Mouse (Mus musculus) lung, postnatal 0 days (tissue): ENCODE measurements around the gene Samd4b. TPM values are rescaled to one million over a fixed set of nuclear protein-coding genes. Genes with fewer than 3 reads are reported as not detected.
A peak's percentile ranks its signal among the peaks of the same experiment; 100 is the strongest.
"Not testable (repeated sequence)": the region's sequence is repeated elsewhere in the genome, so short reads cannot be mapped to it uniquely, and the experiment has no call there.

Source experiments
- ATAC-seq: fragments of 200-750 bp; cut with Nextera tagmentation; 2 replicates; pipeline ENCODE4 v1.8.0; 2017; ENCODE audit warnings: moderate library complexity
- DNase-seq: peaks from one replicate; pipeline ENCODE4 v3.0.0-alpha.2; 2016; ENCODE audit warnings: low spot score
- H3K27ac ChIP-seq: fragments of 300-500 bp; sonication (generic); 2 replicates; pipeline ENCODE4 v1.5.1; 2014; ENCODE audit warnings: antibody characterized with exemption, mild to moderate bottlenecking, low read length, mixed read lengths
- H3K27me3 ChIP-seq: fragments of 300-500 bp; sonication (generic); replicated peaks from 2 replicates; pipeline ENCODE4 v1.6.1; 2014; ENCODE audit warnings: low read length, mixed read lengths; ENCODE audit not compliant: insufficient read depth
- H3K36me3 ChIP-seq: fragments of 300-500 bp; sonication (generic); 2 replicates; pipeline ENCODE4 v1.6.1; 2014; ENCODE audit warnings: low read length, mixed read lengths; ENCODE audit not compliant: insufficient read depth
- H3K4me1 ChIP-seq: fragments of 300-500 bp; sonication (generic); 2 replicates; pipeline ENCODE4 v1.6.1; 2014; ENCODE audit warnings: antibody characterized with exemption, low read depth, low read length, mixed read lengths; ENCODE audit not compliant: insufficient read depth
- H3K4me2 ChIP-seq: fragments of 300-500 bp; sonication (generic); replicated peaks from 2 replicates; pipeline ENCODE4 v1.6.1; 2014; ENCODE audit warnings: low read depth, mild to moderate bottlenecking, low read length, moderate library complexity, mixed read lengths
- H3K4me3 ChIP-seq: fragments of 300-500 bp; sonication (generic); 2 replicates; pipeline ENCODE4 v1.5.1; 2014; ENCODE audit warnings: low read depth, low read length
- H3K9ac ChIP-seq: fragments of 300-500 bp; sonication (generic); replicated peaks from 2 replicates; pipeline ENCODE4 v1.6.1; 2014; ENCODE audit warnings: low read depth, mild to moderate bottlenecking
- H3K9me3 ChIP-seq: fragments of 300-500 bp; sonication (generic); 2 replicates; pipeline ENCODE4 v1.6.1; 2016; ENCODE audit warnings: low read length, mixed read lengths
- CTCF ChIP-seq: IDR thresholded peaks from 2 replicates; pipeline ENCODE4 v1.5.1; 2016; ENCODE audit warnings: antibody characterized with exemption, mild to moderate bottlenecking
- EP300 ChIP-seq: IDR thresholded peaks from 2 replicates; pipeline ENCODE4 v1.6.1; 2016; ENCODE audit warnings: antibody characterized with exemption, mild to moderate bottlenecking, control low read depth
- WGBS: fragments of 180-500 bp; shearing (Covaris S2); extraction: QIAGEN DNeasy Blood & Tissue Kit; methylation state at CpG from one replicate; pipeline ENCODE4 v1.1.7; 2014; 5-methylcytosine and 5-hydroxymethylcytosine counted together
- polyA plus RNA-seq: library from polyadenylated mRNA; unstranded; fragments of >200 nt; fragmentation: Nextera tagmentation; extraction: Ambion mirVana; gene quantifications from 2 replicates; pipeline ENCODE4 v1.2.1, GENCODE M21; 2015

Gene Samd4b
- polyA plus RNA-seq, 1 experiment from 2014 or later, result 13.4 TPM

GRCm38 (mm10) chr7:28634128-28634527 lies 36.2 kb upstream of the Samd4b start:
- Histone ChIP-seq H3K9ac (no peak overlapping the region), H3K27ac (no peak overlapping the region), H3K4me1 (no peaks in the 10 kb centered on the region), H3K9me3 (no peaks in the 10 kb centered on the region), H3K36me3 (no peaks in the 10 kb centered on the region), H3K4me2 (no peak overlapping the region), H3K4me3 (no peak overlapping the region), H3K27me3 (peaks cover 8% of the 10 kb centered on the region; the same call in 1 of the 2 replicates)
- ATAC-seq, result no peak
- no peak for DNase-seq
- 24% methylated on average over 4 of the region's 4 CpGs for WGBS
- TF ChIP-seq CTCF (no peak), EP300 (no peak)

GRCm38 (mm10) chr7:28631073-28631472 lies 33.1 kb upstream of the Samd4b start, which contains the start of gene Acp7:
Gene Acp7, minus strand, starts transcription at chr7:28631332.
- Histone ChIP-seq H3K9me3 (no peaks in the 10 kb centered on the region), H3K4me3 (no peak within 1 kb of the TSS), H3K27me3 (peaks cover 8% of the 10 kb centered on the region; the same call in 1 of the 2 replicates), H3K4me2 (no peak within 1 kb of the TSS), H3K4me1 (no peaks in the 10 kb centered on the region), H3K36me3 (no peaks in the 10 kb centered on the region), H3K9ac (no peak within 1 kb of the TSS), H3K27ac (no peak within 1 kb of the TSS)
- WGBS, result 23% methylated on average over 10 of the region's 10 CpGs
- DNase-seq, result no peak
- ATAC-seq, result no peak
- TF ChIP-seq CTCF (no peak), EP300 (no peak)

- WGBS, result 56% methylated on average over 5 of the region's 5 CpGs
- Histone ChIP-seq H3K4me1 (no peaks in the 10 kb centered on the region), H3K36me3 (no peaks in the 10 kb centered on the region), H3K9me3 (no peaks in the 10 kb centered on the region), H3K27me3 (no peaks in the 10 kb centered on the region; the same call in 1 of the 2 replicates), H3K4me2 (no peak overlapping the region), H3K27ac (no peak overlapping the region), H3K4me3 (no peak overlapping the region), H3K9ac (no peak overlapping the region)
- DNase-seq, result no peak
- TF ChIP-seq CTCF, result no peak
- no peak for TF ChIP-seq EP300
- ATAC-seq, result no peak
Observed at GRCm38 (mm10) chr7:28624791-28625190, 26.8 kb upstream of the Samd4b start.

GRCm38 (mm10) chr7:28619098-28619715 lies 21.3 kb upstream of the Samd4b start:
- no peaks in the 10 kb centered on the region for H3K36me3 ChIP-seq
- H3K27ac ChIP-seq, result no peak overlapping the region
- H3K4me3 ChIP-seq, result no peak overlapping the region
- H3K4me1 ChIP-seq, result no peaks in the 10 kb centered on the region
- H3K9ac ChIP-seq, result no peak overlapping the region
- 46% methylated on average over 9 of the region's 9 CpGs for WGBS
- no peaks in the 10 kb centered on the region for H3K9me3 ChIP-seq
- no peak overlapping the region for H3K4me2 ChIP-seq
- H3K27me3 ChIP-seq, result no peaks in the 10 kb centered on the region
- no peak for DNase-seq
- no peak for TF ChIP-seq CTCF
- no peak for TF ChIP-seq EP300
- ATAC-seq, result no peak

- WGBS, result 89% methylated on average over 8 of the region's 8 CpGs
- H3K9ac ChIP-seq, result no peak overlapping the region
Observed at GRCm38 (mm10) chr7:28605951-28606350, 8.0 kb upstream of the Samd4b start.

GRCm38 (mm10) chr7:28603788-28604187 lies 5.8 kb upstream of the Samd4b start:
- peak; percentile 30; the same call in 1 of the 2 replicates for TF ChIP-seq CTCF
- not testable (repeated sequence) for ATAC-seq, H3K27me3 ChIP-seq, H3K4me2 ChIP-seq, H3K27ac ChIP-seq, H3K4me1 ChIP-seq, H3K9ac ChIP-seq, H3K4me3 ChIP-seq, H3K9me3 ChIP-seq, DNase-seq, H3K36me3 ChIP-seq
- 72% methylated on average over 2 of the region's 2 CpGs for WGBS

More at GRCm38 (mm10) chr7:28605951-28606350, 8.0 kb upstream of the Samd4b start:
- no peak for ATAC-seq
- Histone ChIP-seq H3K4me1 (no peaks in the 10 kb centered on the region), H3K4me2 (no peak overlapping the region), H3K9me3 (no peaks in the 10 kb centered on the region), H3K27me3 (no peaks in the 10 kb centered on the region), H3K36me3 (no peaks in the 10 kb centered on the region), H3K27ac (no peak overlapping the region), H3K4me3 (no peak overlapping the region)
- no peak for DNase-seq
- TF ChIP-seq EP300 (no peak), CTCF (no peak)
